Mouse (Mus musculus) spleen, adult 2 months (tissue): ENCODE data around the gene Fbxl3.

Source experiments
- CTCF ChIP-seq: fragments of 200-500 bp; IDR thresholded peaks from 2 replicates; pipeline ENCODE4 v1.5.1; 2011; ENCODE audit warnings: mild to moderate bottlenecking, inconsistent platforms; ENCODE audit not compliant: insufficient read depth, insufficient read length, insufficient replicate concordance; ENCODE audit errors: extremely low read depth
- POLR2A ChIP-seq: fragments of 200-500 bp; IDR thresholded peaks from 2 replicates; pipeline ENCODE4 v1.6.1; 2011; ENCODE audit warnings: low read depth, low read length, inconsistent platforms

GRCm38 (mm10) chr14:103095036-103095435 is 4.3 kb downstream of the Fbxl3 start:
- TF ChIP-seq CTCF (no peak), POLR2A (no peak)
